Mouse (Mus musculus) B cell, adult 62 days (primary cell): ENCODE measurements around the gene Fbxw19. TPM values are rescaled to one million over a fixed set of nuclear protein-coding genes. Genes with fewer than 3 reads are reported as not detected.

ENCODE experiments used
- total RNA-seq: library from RNA; stranded (reverse); gene quantifications from 4 replicates; pipeline ENCODE4 v1.2.4, GENCODE M21; 2023

Fbxw19 gene
- total RNA-seq, result not detected in 4 replicates

DNA sequence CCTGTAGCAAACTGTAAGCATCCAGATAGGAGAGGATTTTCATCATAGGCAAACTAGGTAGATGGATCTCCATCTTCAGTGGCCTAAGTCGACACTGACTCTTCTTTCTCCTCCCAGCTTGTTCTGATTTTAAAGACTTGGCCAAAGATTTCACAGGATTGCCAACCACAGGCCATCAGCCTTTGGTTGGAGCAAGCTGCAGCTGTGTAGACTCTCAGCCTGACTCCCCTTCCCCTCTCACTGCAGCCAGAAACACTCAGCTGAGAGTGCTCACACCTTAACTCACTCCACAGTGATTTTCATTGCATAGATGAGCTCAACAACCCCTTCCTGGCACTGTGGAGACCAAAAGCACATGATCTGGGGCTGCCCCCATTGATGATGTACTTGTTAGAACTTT is at the start of gene Fbxw19:
TSS of gene Fbxw19 (minus strand) at position 101 of the 400 bp plus-strand sequence.

DNA sequence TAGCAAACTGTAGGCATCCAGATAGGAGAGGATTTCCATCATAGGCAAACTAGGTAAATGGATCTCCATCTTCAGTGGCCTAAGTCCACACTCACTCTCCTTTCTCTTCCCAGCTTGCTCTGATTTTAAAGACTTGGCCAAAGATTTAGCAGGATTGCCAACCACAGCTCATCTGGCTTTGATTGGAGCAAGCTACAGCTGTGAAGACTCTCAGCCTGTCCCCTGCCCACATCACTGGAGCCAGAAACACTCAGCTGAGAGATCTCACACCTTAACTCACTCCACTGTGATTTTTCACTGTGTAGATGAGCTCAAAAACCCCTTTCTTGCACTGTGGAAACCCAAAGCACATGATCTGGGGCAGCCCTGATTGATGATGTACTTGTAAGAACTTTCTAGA is 46.6 kb downstream of the Fbxw19 start, which contains the start of gene Fbxw16:
TSS of gene Fbxw16 (minus strand) at position 101 of the 400 bp plus-strand sequence.

Other genes with a start within 250 kb of the Fbxw19 start
- gene Fbxw14, start 208.2 kb downstream of the Fbxw19 start, total RNA-seq, result not detected in 4 replicates
- gene Fbxw28, start 156.2 kb downstream of the Fbxw19 start, total RNA-seq, result not detected in 4 replicates
- not detected in 4 replicates for gene Fbxw22, start 91.6 kb downstream of the Fbxw19 start, total RNA-seq
- gene Fbxw16, start 46.7 kb downstream of the Fbxw19 start, total RNA-seq, result not detected in 4 replicates
- not detected in 4 replicates for gene Fbxw15, start 72.4 kb upstream of the Fbxw19 start, total RNA-seq
- gene Fbxw24, start 130.2 kb upstream of the Fbxw19 start, total RNA-seq, result not detected in 4 replicates
- not detected in 4 replicates for gene Fbxw25, start 168.8 kb upstream of the Fbxw19 start, total RNA-seq
- not detected in 4 replicates for gene Fbxw18, start 206.8 kb upstream of the Fbxw19 start, total RNA-seq